Mouse (Mus musculus): ENCODE data around the gene Prkcd.

Gene Prkcd

GRCm38 (mm10) chr14:30575791-30576190, 50.2 kb downstream of the Prkcd start:
- TF ChIP-seq GATA4 (IDR thresholded peaks at IDR 0.05; ENCODE audit: insufficient replicate concordance, low read length) = no peak

GRCm38 (mm10) chr14:30573983-30574584, 51.9 kb downstream of the Prkcd start:
- no peak for TF ChIP-seq GATA4 (IDR thresholded peaks at IDR 0.05; ENCODE audit: insufficient replicate concordance, low read length)

- no peak for TF ChIP-seq GATA4 (IDR thresholded peaks at IDR 0.05; ENCODE audit: insufficient replicate concordance, low read length)
Observed at GRCm38 (mm10) chr14:30573235-30573634, 52.8 kb downstream of the Prkcd start.

- no peak for TF ChIP-seq GATA4 (IDR thresholded peaks at IDR 0.05; ENCODE audit: insufficient replicate concordance, low read length)
Observed at GRCm38 (mm10) chr14:30572253-30572652, 53.8 kb downstream of the Prkcd start.

DNA sequence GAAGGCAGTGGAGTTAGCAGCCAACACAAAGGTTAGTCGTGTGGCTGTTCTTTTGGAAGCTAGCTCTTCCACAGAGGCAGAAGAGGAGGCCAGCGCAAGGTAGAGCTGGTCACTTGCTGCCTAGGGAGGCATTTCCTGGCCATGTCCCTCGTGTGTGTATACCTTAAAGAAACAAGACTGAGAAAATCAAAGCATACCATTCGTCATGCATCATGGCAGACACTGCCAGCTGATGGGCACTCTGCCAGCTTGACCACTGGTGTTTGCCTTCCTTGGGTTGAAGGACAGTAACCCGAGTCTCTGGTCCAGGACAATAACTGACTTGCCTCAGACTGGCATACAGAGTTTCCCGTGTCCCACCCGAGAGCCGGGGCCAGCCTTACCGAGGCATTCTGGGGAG, 55.7 kb downstream of the Prkcd start:
- no peak for TF ChIP-seq GATA4 (IDR thresholded peaks at IDR 0.05; ENCODE audit: insufficient replicate concordance, low read length)

DNA sequence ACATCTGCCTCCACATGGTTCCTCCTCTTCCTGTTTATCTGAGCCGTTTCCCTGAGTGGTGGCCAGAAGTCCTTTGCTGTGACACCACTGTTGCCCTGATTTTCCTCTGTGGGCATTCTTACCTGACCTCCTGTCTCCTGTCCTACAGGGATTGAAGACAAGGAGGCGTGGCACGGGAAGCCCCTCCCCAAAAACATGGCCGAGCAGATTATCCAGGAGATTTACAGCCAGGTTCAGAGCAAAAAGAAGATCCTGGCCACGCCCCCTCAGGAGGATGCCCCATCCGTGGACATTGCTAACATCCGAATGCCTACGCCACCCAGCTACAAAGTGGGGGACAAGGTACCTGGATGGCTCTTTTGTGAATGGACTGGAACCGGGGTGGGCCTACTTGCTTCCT, 58.0 kb downstream of the Prkcd start:
- TF ChIP-seq GATA4 (IDR thresholded peaks at IDR 0.05; ENCODE audit: insufficient replicate concordance, low read length) = no peak

DNA sequence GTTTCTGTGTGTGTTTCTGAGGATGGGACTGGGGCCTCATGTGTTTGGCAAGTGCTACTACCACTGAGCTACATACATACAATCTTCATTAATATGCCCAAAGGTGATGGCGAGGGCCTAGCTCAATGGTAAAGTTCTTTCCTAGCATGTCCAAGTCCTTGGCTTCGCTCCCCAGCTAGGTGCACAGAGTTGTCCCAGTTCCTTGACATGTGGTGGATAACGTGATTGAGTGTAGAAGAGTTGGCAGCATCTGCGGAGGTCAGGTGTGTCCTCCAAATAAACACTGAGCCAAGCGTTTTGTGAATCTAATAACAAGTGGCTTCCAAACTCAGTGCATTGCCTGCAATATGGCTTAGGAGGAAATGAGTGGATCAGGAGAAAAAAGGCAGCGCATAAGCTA, 59.7 kb downstream of the Prkcd start:
- TF ChIP-seq GATA4 (IDR thresholded peaks at IDR 0.05; ENCODE audit: insufficient replicate concordance, low read length) = no peak

DNA sequence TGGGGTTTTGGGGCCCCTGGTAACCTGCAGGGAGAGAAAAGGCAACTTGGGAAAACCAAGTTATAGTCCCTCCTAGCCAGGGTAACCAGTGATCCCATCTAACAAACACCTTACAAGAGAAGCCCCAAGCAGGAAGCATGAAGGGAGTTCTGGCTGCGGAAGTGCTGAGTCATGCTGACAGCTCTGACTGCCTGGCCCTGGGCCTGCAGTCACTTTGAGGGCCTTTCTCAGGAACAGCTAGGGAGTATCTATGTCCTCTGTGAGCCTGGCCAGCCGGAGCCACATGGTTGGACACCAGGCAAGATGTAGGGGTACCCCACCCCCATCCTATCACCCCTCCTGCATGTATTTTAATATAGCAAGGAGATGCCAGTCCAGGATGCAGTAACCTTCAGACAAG, 61.6 kb downstream of the Prkcd start:
- TF ChIP-seq GATA4 (IDR thresholded peaks at IDR 0.05; ENCODE audit: insufficient replicate concordance, low read length) = no peak

GRCm38 (mm10) chr14:30562343-30562742, 63.7 kb downstream of the Prkcd start:
- no peak for TF ChIP-seq GATA4 (IDR thresholded peaks at IDR 0.05; ENCODE audit: insufficient replicate concordance, low read length)

DNA sequence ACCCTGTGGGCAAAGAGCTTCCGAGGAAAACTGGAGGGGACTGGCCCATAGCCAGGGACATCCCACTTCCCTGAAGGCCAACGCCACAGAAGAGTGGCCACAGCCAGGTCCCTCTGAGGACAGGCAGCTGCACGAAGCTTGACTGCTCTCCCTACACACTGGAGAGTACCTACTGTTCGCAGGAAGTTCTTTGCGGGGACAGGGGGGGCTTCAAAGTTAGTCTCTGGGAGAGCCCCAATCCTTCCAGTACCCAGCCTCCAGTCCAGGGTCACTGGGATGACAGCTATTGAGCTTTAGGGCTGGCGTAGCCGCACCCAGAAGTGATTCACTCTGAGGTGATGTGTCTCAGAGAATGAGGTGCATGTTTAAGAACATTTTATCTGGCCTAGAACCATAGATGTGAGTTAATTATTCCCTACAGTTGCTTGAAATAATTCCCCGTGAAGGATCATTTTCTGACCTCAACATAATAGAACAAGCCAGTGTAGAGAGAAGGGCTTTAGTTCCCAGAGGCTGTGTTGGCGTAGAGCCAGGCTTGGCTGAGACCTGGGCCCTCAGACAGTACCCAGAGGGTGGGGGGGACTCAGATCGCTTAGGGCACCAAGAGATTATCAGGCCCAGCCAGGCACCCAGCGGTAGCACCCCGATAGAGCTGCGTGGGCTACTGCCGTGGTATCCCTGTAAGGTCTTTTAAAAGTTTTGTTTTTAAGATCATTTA, 64.4 kb downstream of the Prkcd start:
- TF ChIP-seq GATA4 (IDR thresholded peaks at IDR 0.05; ENCODE audit: insufficient replicate concordance, low read length) = no peak

DNA sequence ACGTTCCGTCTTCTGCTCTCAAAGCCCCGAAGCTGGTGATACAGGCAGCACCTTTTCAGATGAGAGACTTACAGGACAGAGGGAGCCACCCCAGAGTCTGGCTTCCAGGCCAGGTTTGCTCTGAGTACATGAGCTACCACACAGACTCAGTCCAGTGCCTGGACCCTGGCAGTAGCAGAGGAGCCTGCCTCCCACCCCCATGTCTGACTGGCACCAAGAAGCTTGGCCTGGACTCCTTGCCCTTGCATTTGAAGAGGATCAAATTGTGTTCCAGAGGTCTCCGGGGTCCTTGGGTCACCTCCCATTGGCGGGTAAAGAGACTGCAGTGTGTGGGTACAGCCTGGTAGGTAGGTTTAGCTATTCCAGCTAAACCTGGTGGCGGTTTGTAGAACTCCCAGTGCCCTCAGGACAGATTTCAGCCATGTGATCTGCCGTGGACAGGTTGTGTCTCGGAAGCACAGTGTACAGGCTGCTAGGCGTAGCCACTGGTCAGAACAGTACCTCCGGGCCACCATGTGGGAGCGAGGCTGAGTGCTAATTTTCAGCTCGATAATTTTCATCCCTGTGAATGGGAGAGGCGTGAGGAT, 65.1 kb downstream of the Prkcd start:
- TF ChIP-seq GATA4 (IDR thresholded peaks at IDR 0.05; ENCODE audit: insufficient replicate concordance, low read length) = no peak

GRCm38 (mm10) chr14:30559321-30559850, 66.6 kb downstream of the Prkcd start:
- TF ChIP-seq GATA4 (IDR thresholded peaks at IDR 0.05; ENCODE audit: insufficient replicate concordance, low read length) = no peak

DNA sequence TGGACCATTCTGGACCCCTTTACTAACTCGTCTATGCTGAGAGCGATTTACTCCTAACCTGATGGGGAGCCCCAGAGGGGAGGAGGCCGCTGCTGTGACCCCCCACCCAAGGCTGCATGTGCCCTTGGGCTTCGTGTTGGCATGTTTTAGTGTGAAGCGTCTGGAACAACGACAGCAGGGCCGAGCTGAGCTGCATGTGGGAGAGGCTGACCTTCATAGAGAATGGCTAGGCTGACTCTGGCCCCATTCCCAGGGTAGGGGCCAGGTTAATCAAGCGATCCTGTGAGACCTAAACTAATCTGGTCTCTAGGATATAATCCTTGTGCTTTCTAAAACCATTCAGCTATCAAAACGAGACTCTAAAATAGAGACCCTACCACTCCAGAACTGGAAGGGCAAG, 68.3 kb downstream of the Prkcd start:
- no peak for TF ChIP-seq GATA4 (IDR thresholded peaks at IDR 0.05; ENCODE audit: insufficient replicate concordance, low read length)

DNA sequence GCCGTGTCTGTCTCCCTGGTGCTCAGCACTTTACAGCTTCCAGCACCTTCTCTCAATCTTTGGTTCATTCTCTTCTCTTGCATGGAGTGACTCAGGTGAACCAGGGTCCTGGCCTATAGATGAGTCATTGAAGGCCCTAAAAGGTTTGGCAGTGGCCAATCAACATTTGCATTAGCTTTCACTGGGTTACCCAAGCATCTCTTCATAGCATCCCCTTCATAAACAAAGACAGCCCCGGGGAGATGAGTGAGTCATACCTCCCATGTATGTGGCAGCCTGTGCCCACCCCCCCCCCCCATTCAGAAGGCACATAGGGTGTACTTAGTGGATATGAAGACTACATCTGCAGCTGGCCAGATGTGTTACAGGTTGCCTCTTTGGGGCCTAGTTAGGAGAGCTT, 69.4 kb downstream of the Prkcd start:
- no peak for TF ChIP-seq GATA4 (IDR thresholded peaks at IDR 0.05; ENCODE audit: insufficient replicate concordance, low read length)

GRCm38 (mm10) chr14:30553185-30553584, 72.8 kb downstream of the Prkcd start:
- TF ChIP-seq GATA4 (IDR thresholded peaks at IDR 0.05; ENCODE audit: insufficient replicate concordance, low read length) = no peak

- TF ChIP-seq GATA4 (IDR thresholded peaks at IDR 0.05; ENCODE audit: insufficient replicate concordance, low read length) = no peak
Observed at GRCm38 (mm10) chr14:30551981-30552380, 74.0 kb downstream of the Prkcd start.

Measured in liver, adult (tissue).